Mouse (Mus musculus) CH12.LX (cell line): ENCODE results near the gene Kcnc3.

ENCODE experiments used
- CTCF ChIP-seq, 2 experiments: IDR thresholded peaks in 1 of 2; conservative IDR thresholded peaks in 1 of 2; 2 replicates each; pipeline ENCODE4 v1.5.1; 2011 to 2012; ENCODE audit warnings: low read depth in 2 of 2, low read length in 2 of 2, improper control_type of control experiment in 1 of 2, inconsistent platforms in 1 of 2, mild to moderate bottlenecking in 1 of 2, moderate library complexity in 1 of 2
- MAFK ChIP-seq: IDR thresholded peaks from 2 replicates; pipeline ENCODE4 v1.6.1; 2011; ENCODE audit warnings: low read length, improper control_type of control experiment; ENCODE audit not compliant: insufficient replicate concordance
- POLR2A ChIP-seq: IDR thresholded peaks from 2 replicates; pipeline ENCODE4 v1.6.1; 2011; ENCODE audit warnings: low read depth, mild to moderate bottlenecking, improper control_type of control experiment, low read length
- RCOR1 ChIP-seq: conservative IDR thresholded peaks from 2 replicates; pipeline ENCODE4 v1.6.1; 2012; ENCODE audit warnings: low read depth, mild to moderate bottlenecking, inconsistent platforms, low read length, improper control_type of control experiment
- SMC3 ChIP-seq: IDR thresholded peaks from 2 replicates; pipeline ENCODE4 v1.6.1; 2011; ENCODE audit warnings: low read depth, low read length, improper control_type of control experiment

DNA sequence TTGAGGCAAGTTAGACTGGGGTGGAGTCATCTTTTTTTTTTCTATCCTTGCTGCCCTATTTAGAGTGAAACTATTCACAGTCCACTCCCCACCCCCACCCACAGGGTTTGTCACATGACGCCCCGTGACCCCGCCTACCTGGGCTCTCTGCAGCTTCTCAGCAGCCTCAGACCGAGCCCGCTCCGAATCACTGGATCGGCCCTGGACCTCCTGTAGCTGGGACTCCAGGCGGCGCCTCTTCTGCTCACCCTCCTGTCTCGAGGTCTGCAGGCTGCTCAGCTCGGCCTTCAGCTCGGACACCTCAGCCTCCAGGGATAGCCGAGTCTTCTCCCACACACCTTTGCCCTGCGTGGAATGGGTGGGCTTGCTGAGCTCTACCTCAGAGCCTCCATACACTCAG, 34.4 kb downstream of the Kcnc3 start:
- TF ChIP-seq POLR2A: no peak
- no peak for TF ChIP-seq MAFK
- TF ChIP-seq SMC3: no peak
- TF ChIP-seq RCOR1: no peak
- no peak for TF ChIP-seq CTCF (conservative IDR thresholded peaks at IDR 0.05 in 1 of 2, IDR thresholded peaks at IDR 0.05 in 1 of 2; ENCODE audit: low read depth in 2 of 2, low read length in 2 of 2)
